Mouse (Mus musculus) megakaryocyte, embryonic 14.5 days (primary cell): Measurements from ENCODE around the gene Cd44.

ENCODE experiments used
- FLI1 ChIP-seq: IDR thresholded peaks from 2 replicates; pipeline ENCODE4 v1.6.1; 2012; ENCODE audit warnings: low read length, inconsistent platforms, mixed read lengths
- GATA1 ChIP-seq: IDR thresholded peaks from 3 replicates; pipeline ENCODE4 v1.6.1; 2012; ENCODE audit warnings: mixed read lengths, low read length, inconsistent platforms, borderline replicate concordance

DNA sequence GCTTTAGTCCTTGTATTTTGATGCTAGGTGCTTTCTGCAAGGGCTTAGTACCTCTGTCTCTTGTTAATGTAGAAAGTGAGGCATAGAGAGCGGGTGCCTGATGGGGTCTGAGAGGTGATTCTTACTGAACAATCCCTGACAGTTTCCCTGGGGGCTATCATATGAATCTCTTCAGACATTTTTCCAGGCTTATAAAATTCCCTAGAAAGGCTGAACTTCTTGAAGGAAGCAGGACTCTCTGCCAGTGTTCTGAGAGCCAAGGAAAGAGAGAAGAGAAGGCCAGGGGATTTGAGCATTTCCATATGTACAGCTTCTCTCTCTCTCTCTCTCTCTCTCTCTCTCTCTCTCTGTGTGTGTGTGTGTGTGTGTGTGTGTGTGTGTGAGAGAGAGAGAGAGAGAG lies 92.0 kb downstream of the Cd44 start:
- no peak for TF ChIP-seq FLI1
- TF ChIP-seq GATA1: no peak
